Mouse (Mus musculus) ovary, postnatal 36 days (tissue): ENCODE results near the gene Adora2b.

ENCODE experiments used
- DNase-seq: peaks from one replicate; pipeline ENCODE4 v3.0.0; 2022; ENCODE audit warnings: low spot score, mixed read lengths

Adora2b gene

DNA sequence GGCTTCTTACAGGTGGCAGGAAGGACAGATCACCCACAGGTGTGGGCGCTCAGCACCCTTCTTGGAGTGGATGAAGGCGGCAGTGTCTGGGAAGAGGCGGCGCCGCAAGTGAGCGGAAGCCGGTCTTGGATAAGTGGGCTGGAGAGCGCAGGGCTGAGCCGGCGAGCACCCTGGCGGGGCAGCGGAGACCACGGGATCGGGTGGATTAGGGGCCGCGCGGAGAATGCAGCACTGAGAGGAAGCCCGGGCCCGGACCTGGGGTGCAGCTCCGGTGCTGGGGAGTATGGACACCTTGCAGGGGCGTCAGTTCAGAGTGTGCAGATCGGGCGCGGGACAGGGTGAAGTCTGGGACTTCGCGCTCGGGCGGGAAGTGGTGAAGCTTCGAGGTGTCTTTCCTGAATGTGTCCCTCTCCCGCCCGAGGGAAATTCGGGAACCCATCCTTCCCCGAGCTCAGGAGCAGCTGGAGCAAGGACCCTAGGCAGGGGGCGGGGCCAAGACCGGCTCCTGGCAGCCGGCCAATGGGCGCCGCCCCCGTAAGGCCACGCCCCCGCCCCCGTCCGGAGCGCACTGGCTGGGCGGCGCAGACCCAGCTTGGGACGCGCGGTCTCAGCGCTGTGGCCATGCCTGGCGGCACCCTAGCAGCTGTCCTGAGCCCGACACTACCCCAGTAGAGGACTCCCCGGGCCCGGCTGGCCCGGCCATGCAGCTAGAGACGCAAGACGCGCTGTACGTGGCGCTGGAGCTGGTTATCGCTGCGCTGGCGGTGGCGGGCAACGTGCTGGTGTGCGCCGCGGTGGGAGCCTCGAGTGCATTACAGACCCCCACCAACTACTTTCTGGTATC, at the start of gene Adora2b:
TSS of gene Adora2b (plus strand) at position 584 of the 844 bp plus-strand sequence.
- peak; percentile 67 for DNase-seq

- no peak for DNase-seq
These were observed 47.8 kb upstream of the Adora2b start for GRCm38 (mm10) chr11:62200901-62201512.

GRCm38 (mm10) chr11:62202645-62203044, 46.1 kb upstream of the Adora2b start:
- no peak for DNase-seq

DNA sequence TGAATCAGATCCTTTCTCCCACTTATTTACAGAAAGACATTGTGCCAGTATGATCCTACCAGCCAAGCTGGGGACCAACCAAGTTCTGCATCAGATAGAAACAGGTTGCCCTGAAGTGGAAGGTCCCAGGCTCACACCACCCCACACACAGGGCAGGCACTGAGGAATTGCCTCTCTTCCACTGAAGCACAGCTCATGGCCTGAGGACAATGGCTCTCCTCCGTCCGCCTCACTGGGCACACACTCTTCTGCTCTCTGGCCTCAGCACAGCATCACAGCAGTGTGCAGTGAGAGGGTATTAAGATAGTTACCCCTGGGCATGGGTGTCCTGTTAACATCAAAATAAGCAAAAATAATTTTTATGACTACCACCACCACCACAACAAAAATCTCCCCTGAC, 39.7 kb upstream of the Adora2b start:
- DNase-seq, result no peak

DNA sequence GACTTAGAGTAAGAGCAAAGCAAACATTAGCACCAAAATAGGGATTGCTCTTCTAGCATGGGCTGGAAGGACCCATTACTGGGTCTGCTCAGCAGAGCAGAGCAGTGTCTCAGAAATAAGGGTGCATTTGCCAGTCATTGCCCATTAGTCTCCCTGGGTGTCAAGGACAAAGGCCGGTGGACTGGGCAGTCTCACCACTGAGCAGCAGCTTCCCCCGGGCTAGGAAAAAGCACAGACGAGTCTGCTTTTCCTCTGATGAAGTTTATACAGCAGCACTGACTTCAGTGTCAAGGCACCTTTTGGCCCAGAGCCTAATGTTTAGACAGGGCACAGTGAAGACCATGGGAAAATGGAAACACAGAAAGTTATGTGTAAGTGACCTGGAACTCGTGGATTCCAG, 38.9 kb upstream of the Adora2b start:
- DNase-seq, result no peak

DNA sequence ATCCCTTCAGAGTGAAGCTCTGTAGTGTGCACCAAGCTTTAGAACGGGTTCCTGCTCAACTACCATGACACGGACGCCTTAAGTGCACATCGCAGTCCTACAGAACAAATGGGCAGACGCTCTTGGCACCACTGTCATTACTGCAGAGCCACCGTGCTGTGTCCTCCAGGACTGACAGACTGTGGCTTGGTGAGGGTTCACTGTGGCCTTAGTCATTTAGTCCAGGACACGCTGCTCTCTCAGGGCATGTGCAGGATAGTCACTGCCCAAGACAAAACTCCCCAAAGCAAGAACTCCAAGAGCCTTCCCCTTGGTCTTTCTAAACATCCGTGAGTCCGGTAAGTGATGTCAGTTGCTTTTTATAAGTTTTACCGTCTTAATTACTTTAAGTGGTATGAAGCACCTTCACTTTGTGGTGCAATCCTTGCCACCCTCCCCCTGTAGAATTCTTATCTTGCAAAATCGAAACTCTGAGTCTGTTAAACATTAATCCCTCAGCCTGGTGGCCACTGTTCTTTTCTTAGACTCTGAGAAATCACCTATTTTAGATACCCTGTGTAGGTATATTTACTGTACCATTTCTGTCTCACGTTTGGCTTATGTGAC, 35.3 kb upstream of the Adora2b start:
- DNase-seq, result no peak

- DNase-seq, result no peak
These were observed 33.7 kb upstream of the Adora2b start for GRCm38 (mm10) chr11:62215107-62215506.

GRCm38 (mm10) chr11:62217751-62218150, 31.0 kb upstream of the Adora2b start:
- DNase-seq, result no peak

DNA sequence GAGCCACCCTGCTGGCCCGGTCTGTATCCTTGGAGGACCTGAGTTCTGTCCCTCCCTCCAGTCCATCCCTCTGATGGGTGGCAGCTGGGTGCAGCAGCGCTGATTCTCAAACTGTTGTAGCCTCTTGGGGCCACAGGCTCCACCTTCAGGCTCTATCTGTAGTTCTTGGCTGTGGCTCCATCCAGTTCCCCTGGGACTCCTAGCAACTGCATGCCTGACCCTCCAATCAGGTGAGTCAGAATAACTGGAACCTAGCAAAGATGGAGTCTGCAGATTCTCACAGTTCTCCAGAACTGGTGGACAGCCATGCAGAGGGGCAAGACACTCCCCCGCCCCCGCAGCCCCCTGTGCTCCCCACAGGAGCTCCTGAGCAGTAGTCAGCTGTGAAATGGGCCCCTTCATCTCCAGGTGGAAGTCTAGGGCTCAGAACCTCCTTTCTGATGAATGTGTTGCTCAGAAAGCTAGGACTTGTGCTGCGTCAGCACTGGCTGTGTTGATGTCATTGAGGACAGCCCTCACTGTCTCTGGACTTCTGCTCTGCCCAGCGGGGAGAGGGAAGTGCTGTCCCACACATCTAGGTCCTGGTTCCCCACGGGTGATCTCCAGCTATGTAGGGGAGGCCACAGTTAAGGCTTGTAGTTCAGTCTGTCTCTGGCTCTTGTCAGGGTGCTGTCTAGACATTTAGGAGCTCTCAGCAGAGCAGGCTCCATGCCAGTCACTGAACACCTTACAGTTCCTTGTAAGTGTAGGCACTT, 27.9 kb upstream of the Adora2b start:
- no peak for DNase-seq

DNA sequence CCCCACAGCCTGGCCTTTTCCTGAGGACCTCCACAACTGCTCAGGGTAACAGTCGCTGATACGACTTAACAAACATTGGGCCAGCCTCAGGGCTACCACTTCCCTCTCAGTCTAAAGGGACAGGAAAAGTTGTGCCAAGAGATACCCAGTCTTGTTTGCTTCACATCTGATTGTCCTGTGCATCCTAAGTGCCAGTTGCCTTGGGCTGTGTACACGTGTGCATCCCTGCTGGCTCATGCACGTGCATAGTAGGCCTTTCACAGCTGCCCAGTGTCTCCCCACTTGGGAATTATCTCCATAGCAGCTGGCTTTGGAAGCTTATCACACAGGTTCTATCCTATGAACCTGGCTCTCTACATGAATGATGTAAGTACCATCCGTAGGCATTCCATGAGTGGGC, 25.4 kb upstream of the Adora2b start:
- no peak for DNase-seq

- no peak for DNase-seq
These were observed 24.8 kb upstream of the Adora2b start for GRCm38 (mm10) chr11:62223962-62224361.

DNA sequence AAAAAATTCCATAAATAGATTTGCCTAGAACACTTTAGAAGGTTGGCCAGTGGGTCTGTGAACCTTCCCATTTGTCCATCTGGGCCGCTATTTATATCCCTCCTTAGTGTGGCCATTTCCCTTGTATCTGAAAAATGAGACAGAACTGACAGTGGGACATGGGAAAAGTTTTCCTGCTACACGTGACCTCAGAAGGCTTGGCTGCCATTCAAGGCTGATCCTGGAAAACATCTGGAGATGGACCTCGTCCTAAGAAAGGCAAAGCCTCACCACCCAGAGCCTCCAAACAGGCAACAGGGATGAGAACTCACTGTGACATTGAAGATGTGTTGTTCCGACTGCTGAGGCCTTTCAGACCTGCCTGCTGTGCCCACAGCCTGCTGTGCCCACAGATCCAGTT, 24.0 kb upstream of the Adora2b start:
- peak; percentile 32 for DNase-seq

- no peak for DNase-seq
These were observed 8.0 kb upstream of the Adora2b start for GRCm38 (mm10) chr11:62240631-62241261.

DNA sequence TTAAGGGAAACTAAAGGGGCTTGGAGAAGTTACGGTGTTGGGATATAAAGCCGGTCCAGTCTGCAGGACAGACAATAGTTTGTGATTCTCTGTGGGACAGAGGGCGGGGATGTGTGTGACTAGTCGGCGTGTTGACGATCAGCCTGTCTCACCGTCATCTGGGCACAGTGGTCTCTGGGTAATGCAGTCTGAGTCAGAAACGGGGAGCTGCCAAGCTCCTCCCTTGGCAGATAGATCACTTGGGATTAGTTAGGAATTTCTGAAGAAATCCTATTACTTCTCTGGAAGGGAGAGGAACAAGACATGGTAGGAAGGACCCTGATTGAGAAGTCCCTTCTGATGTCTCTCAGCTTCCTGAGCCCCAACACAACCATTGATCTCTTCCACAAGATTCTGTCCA, 4.9 kb upstream of the Adora2b start:
- DNase-seq, result no peak

GRCm38 (mm10) chr11:62244471-62244870, 4.3 kb upstream of the Adora2b start:
- DNase-seq, result no peak

DNA sequence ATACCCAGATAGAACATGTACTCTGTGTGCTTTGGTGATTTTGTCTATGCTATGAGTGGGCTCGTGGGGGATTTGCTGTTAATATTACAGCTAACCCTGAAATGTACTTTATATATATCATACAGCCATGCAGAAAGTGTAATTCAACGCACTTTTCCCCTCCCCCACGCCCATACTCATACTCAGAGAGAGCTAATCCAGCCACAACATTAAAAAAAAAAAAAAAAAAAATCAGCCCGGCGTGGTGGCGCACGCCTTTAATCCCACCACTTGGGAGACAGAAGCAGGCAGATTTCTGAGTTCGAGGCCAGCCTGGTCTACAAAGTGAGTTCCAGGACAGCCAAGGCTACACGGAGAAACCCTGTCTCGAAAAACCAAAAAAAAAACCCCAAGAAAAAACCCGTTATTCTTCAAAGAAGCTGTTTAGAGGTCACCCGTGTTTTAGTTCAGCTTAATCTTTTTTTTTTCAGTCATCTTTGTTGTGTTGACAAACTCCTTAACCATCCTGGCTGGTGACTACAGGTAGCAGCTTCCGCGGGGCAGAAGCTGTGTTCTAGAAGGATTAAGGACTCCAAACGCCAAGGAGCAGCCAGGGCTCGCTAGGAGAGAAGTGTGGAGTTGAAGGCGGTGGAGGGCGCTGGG, 904 bp upstream of the Adora2b start:
- no peak for DNase-seq

- DNase-seq, result peak; percentile 33
These were observed 668 bp downstream of the Adora2b start for GRCm38 (mm10) chr11:62249266-62250037.

DNA sequence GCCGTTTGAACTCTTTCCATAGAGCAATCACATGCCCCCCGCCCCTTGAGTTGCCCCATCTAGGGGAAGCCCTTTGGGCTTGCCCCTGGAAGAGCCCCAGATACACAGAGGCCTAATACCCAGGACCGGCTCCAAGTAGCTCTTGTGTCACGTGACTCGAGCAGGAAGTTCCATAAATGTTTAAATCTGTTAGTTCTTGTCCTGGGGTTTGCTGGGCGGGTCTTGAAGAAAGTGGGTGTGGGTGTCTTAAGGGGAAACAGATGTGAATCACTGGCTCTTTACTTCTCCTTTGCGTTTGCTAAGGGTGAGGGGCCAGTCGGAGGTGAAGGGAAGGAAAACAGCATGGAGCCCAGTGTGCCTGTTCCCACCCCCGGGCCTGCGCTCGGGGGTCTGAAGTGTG, 2.3 kb downstream of the Adora2b start:
- no peak for DNase-seq

- DNase-seq, result no peak
These were observed 4.6 kb downstream of the Adora2b start for GRCm38 (mm10) chr11:62253380-62253779.

- DNase-seq, result no peak
These were observed 10.4 kb downstream of the Adora2b start for GRCm38 (mm10) chr11:62259214-62259613.

- no peak for DNase-seq
These were observed 14.8 kb downstream of the Adora2b start for GRCm38 (mm10) chr11:62263599-62263998.
